Mouse (Mus musculus): Measurements from ENCODE around the gene Ms4a6b. TPM values are rescaled to one million over a fixed set of nuclear protein-coding genes. Genes with fewer than 3 reads are reported as not detected.

Ms4a6b gene
- polyA plus RNA-seq (2012), result 1.8 and 2.7 TPM in 2 replicates

GRCm38 (mm10) chr19:11516246-11516645 lies at the start of gene Ms4a6b:
Gene Ms4a6b (plus strand): TSS chr19:11516512.

GRCm38 (mm10) chr19:11469215-11469614 lies 47.1 kb upstream of the Ms4a6b start, which contains the start of gene Ms4a6c:
Gene Ms4a6c (plus strand): TSS chr19:11469366.

GRCm38 (mm10) chr19:11485746-11486145 lies 30.6 kb upstream of the Ms4a6b start, which contains the start of gene Gm8369:
Gene Gm8369 (plus strand): TSS chr19:11485938.

GRCm38 (mm10) chr19:11536593-11536992 lies 20.3 kb downstream of the Ms4a6b start, which contains the start of gene Ms4a4d:
Gene Ms4a4d (plus strand): TSS chr19:11536801.

Other genes with a start within 250 kb of the Ms4a6b start
- gene Ms4a5, start 232.6 kb upstream of the Ms4a6b start, polyA plus RNA-seq (2012), result not detected in 2 replicates
- gene Ms4a14, start 202.1 kb upstream of the Ms4a6b start, polyA plus RNA-seq (2012), result 0.03 TPM in 1 of 2 replicates, not detected in the other
- gene Ms4a7, start 180.4 kb upstream of the Ms4a6b start, polyA plus RNA-seq (2012), result not detected in 2 replicates
- gene Ms4a4a, start 141.0 kb upstream of the Ms4a6b start, polyA plus RNA-seq (2012), result 0.11 TPM in 1 of 2 replicates, not detected in the other
- 0.26 and 1.0 TPM in 2 replicates for gene Ms4a4c, start 111.7 kb upstream of the Ms4a6b start, polyA plus RNA-seq (2012)
- 3.5 and 4.9 TPM in 2 replicates for gene Ms4a4b, start 73.0 kb upstream of the Ms4a6b start, polyA plus RNA-seq (2012)
- 13.9 and 20.2 TPM in 2 replicates for gene Ms4a6c, start 47.1 kb upstream of the Ms4a6b start, polyA plus RNA-seq (2012)
- gene Gm8369, start 30.6 kb upstream of the Ms4a6b start, polyA plus RNA-seq (2012), result not detected in 2 replicates
- gene Ms4a4d, start 20.3 kb downstream of the Ms4a6b start, polyA plus RNA-seq (2012), result not detected in 2 replicates
- gene Ms4a6d, start 88.3 kb downstream of the Ms4a6b start, polyA plus RNA-seq (2012), result 0.04 and 0.34 TPM in 2 replicates
- gene Ms4a2, start 107.2 kb downstream of the Ms4a6b start, polyA plus RNA-seq (2012), result 0.68 and 0.94 TPM in 2 replicates
- 26.2 and 44.0 TPM in 2 replicates for gene Ms4a3, start 124.3 kb downstream of the Ms4a6b start, polyA plus RNA-seq (2012)
- not detected in 2 replicates for gene Oosp2, start 144.0 kb downstream of the Ms4a6b start, polyA plus RNA-seq (2012)
- gene Oosp1, start 174.6 kb downstream of the Ms4a6b start, polyA plus RNA-seq (2012), result 0.11 and 0.26 TPM in 2 replicates
- gene Oosp3, start 180.5 kb downstream of the Ms4a6b start, polyA plus RNA-seq (2012), result not detected in 2 replicates
- not detected in 2 replicates for gene Gif, start 231.0 kb downstream of the Ms4a6b start, polyA plus RNA-seq (2012)

Data from megakaryocyte-erythroid progenitor cell, adult 5 weeks (primary cell).